Mouse (Mus musculus) limb, embryonic 15.5 days (tissue): ENCODE data around the gene Wfdc18. TPM values are rescaled to one million over a fixed set of nuclear protein-coding genes. Genes with fewer than 3 reads are reported as not detected.

Experiments
- ATAC-seq: fragments of 200-750 bp; cut with Nextera tagmentation; 2 replicates; pipeline ENCODE4 v1.8.0; 2017; ENCODE audit warnings: low read depth, moderate TSS enrichment; ENCODE audit not compliant: insufficient number of reproducible peaks, low FRiP score, low TSS enrichment
- H3K27ac ChIP-seq: fragments of 300-500 bp; sonication (generic); 2 replicates; pipeline ENCODE4 v1.5.1; 2015; ENCODE audit warnings: moderate library complexity, mild to moderate bottlenecking, inconsistent platforms
- H3K27me3 ChIP-seq: fragments of 300-500 bp; sonication (generic); 2 replicates; pipeline ENCODE4 v1.6.1; 2015; ENCODE audit warnings: inconsistent platforms
- H3K36me3 ChIP-seq: fragments of 300-500 bp; sonication (generic); 2 replicates; pipeline ENCODE4 v1.6.1; 2015; ENCODE audit warnings: inconsistent platforms
- H3K4me1 ChIP-seq: fragments of 300-500 bp; sonication (generic); 2 replicates; pipeline ENCODE4 v1.6.1; 2015; ENCODE audit warnings: inconsistent platforms
- H3K4me2 ChIP-seq: fragments of 300-500 bp; sonication (generic); 2 replicates; pipeline ENCODE4 v1.6.1; 2015; ENCODE audit warnings: mild to moderate bottlenecking, inconsistent platforms
- H3K4me3 ChIP-seq: fragments of 300-500 bp; sonication (generic); 2 replicates; pipeline ENCODE4 v1.5.1; 2015; ENCODE audit warnings: mild to moderate bottlenecking, inconsistent platforms
- H3K9ac ChIP-seq: fragments of 300-500 bp; sonication (generic); 2 replicates; pipeline ENCODE4 v1.6.1; 2015; ENCODE audit warnings: inconsistent platforms
- H3K9me3 ChIP-seq: fragments of 300-500 bp; sonication (generic); 2 replicates; pipeline ENCODE4 v1.6.1; 2016; ENCODE audit warnings: inconsistent platforms
- WGBS: fragments of 180-500 bp; shearing (Covaris S2); methylation state at CpG from one replicate; pipeline ENCODE4 v1.1.7; 2015; 5-methylcytosine and 5-hydroxymethylcytosine counted together
- polyA plus RNA-seq: library from polyadenylated mRNA; unstranded; fragments of >200 nt; fragmentation: Nextera tagmentation; extraction: Ambion mirVana; gene quantifications from 2 replicates; pipeline ENCODE4 v1.2.1, GENCODE M21; 2015

The Wfdc18 gene
- polyA plus RNA-seq, 1 experiment from 2014 or later = 1.4 TPM

- H3K4me3 ChIP-seq = no peak within 1 kb of the TSS
- H3K27ac ChIP-seq = no peak within 1 kb of the TSS
- peaks cover 31% of the 10 kb centered on the region for H3K27me3 ChIP-seq
- no peaks in the 10 kb centered on the region for H3K9me3 ChIP-seq
- H3K4me1 ChIP-seq = no peaks in the 10 kb centered on the region
- no peak within 1 kb of the TSS for H3K9ac ChIP-seq
- H3K36me3 ChIP-seq = no peaks in the 10 kb centered on the region
- 65% methylated on average over 5 of the region's 5 CpGs for WGBS
- no peak for ATAC-seq
- H3K4me2 ChIP-seq = no peak within 1 kb of the TSS
These were observed 37.9 kb downstream of the Wfdc18 start, which contains the start of gene Wfdc21 for GRCm38 (mm10) chr11:83746681-83747080. Gene Wfdc21 (plus strand): TSS chr11:83746940.

- Histone ChIP-seq H3K27ac (no peak overlapping the region), H3K36me3 (no peaks in the 10 kb centered on the region), H3K4me1 (no peaks in the 10 kb centered on the region), H3K4me2 (no peak overlapping the region), H3K4me3 (no peak overlapping the region), H3K9ac (no peak overlapping the region), H3K27me3 (peaks cover 36% of the 10 kb centered on the region), H3K9me3 (no peaks in the 10 kb centered on the region)
- no peak for ATAC-seq
- WGBS = 60% methylated on average over 6 of the region's 6 CpGs
These were observed 38.8 kb downstream of the Wfdc18 start for GRCm38 (mm10) chr11:83747376-83748265.

DNA sequence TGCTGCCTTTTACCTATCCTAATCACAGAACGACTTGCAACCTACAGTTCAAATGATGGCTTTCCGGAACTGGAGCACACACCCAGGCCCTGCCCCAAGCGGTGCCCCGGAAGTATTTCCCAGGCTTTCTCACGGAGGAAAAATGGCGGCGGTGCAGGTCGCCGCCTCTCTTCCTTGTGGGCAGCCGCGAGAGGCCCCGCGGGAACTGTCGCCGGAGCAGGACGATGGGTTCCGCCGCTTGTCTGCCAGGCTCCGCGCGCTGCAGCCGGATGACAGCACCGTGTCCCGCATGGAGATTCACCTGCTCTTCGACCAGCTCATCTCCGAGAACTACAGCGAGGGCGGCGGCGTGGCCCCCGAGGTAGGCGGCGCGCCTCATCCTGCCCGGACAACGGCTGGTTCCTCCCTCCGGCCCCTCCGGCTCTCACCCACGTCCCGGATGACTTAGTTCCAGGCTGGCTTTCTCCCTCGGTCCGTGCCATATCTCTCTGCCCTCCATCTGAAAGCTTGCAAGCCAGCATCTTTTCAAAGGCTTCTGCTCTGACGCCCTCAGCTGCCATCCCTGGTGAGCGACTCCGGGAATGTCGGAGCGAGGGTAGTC lies 44.9 kb downstream of the Wfdc18 start, which contains the start of gene Heatr6:
Gene Heatr6, plus strand, starts transcription at position 116 of the 601 bp plus-strand sequence.
- Histone ChIP-seq H3K27me3 (peaks cover 10% of the 10 kb centered on the region), H3K9me3 (no peaks in the 10 kb centered on the region), H3K4me3 (peak within 1 kb of the TSS; percentile 91), H3K4me2 (peak within 1 kb of the TSS; percentile 61), H3K9ac (peak within 1 kb of the TSS; percentile 66), H3K36me3 (peaks cover 25% of the 10 kb centered on the region), H3K27ac (peak within 1 kb of the TSS; percentile 84), H3K4me1 (peaks cover 10% of the 10 kb centered on the region)
- peak; percentile 83 for ATAC-seq
- WGBS = under 1% methylated on average over 47 of the region's 47 CpGs

GRCm38 (mm10) chr11:83754227-83754626 lies 45.4 kb downstream of the Wfdc18 start:
- no peak for ATAC-seq
- H3K9ac ChIP-seq = peak overlapping the region; percentile 66
- H3K36me3 ChIP-seq = peaks cover 31% of the 10 kb centered on the region
- no peaks in the 10 kb centered on the region for H3K9me3 ChIP-seq
- peak overlapping the region; percentile 84; the same call in 1 of the 2 replicates for H3K27ac ChIP-seq
- H3K4me3 ChIP-seq = peak overlapping the region; percentile 91
- 8% methylated on average over 8 of the region's 8 CpGs for WGBS
- peaks cover 10% of the 10 kb centered on the region for H3K4me1 ChIP-seq
- H3K4me2 ChIP-seq = peak overlapping the region; percentile 61
- peaks cover 10% of the 10 kb centered on the region for H3K27me3 ChIP-seq

Other genes with a start within 250 kb of the Wfdc18 start
- gene Mmp28, start 245.9 kb upstream of the Wfdc18 start, polyA plus RNA-seq = 2.7 and 3.4 TPM in 2 replicates
- gene Taf15, start 235.9 kb upstream of the Wfdc18 start, polyA plus RNA-seq = 10.5 and 12.1 TPM in 2 replicates
- not detected in 2 replicates for gene Heatr9, start 186.8 kb upstream of the Wfdc18 start, polyA plus RNA-seq
- gene Ccl5, start 178.5 kb upstream of the Wfdc18 start, polyA plus RNA-seq = 0.37 and 1.0 TPM in 2 replicates
- 8.8 and 8.9 TPM in 2 replicates for gene Ccl9, start 130.4 kb upstream of the Wfdc18 start, polyA plus RNA-seq
- gene Ccl6, start 115.9 kb upstream of the Wfdc18 start, polyA plus RNA-seq = 6.3 and 6.7 TPM in 2 replicates
- gene Rpl9-ps1, start 63.4 kb upstream of the Wfdc18 start, polyA plus RNA-seq = not detected in 2 replicates
- gene Ccl3, start 59.7 kb upstream of the Wfdc18 start, polyA plus RNA-seq = 0.56 and 0.73 TPM in 2 replicates
- 0.76 and 0.95 TPM in 2 replicates for gene Ccl4, start 46.4 kb upstream of the Wfdc18 start, polyA plus RNA-seq
- 1.6 and 1.7 TPM in 2 replicates for gene Wfdc17, start 5.0 kb upstream of the Wfdc18 start, polyA plus RNA-seq
- 1.3 and 1.4 TPM in 2 replicates for gene Wfdc21, start 37.9 kb downstream of the Wfdc18 start, polyA plus RNA-seq
- 22.0 and 25.7 TPM in 2 replicates for gene Heatr6, start 44.7 kb downstream of the Wfdc18 start, polyA plus RNA-seq
- gene Hnf1b, start 141.0 kb downstream of the Wfdc18 start, polyA plus RNA-seq = 0.08 TPM in 1 of 2 replicates, not detected in the other
- gene Ddx52, start 233.0 kb downstream of the Wfdc18 start, polyA plus RNA-seq = 29.4 and 32.5 TPM in 2 replicates